Mouse (Mus musculus) activated CD4-positive, CD25-positive, alpha-beta regulatory T cell, adult 9 weeks (primary cell): Measurements from ENCODE around the gene Plscr3. TPM values are rescaled to one million over a fixed set of nuclear protein-coding genes. Genes with fewer than 3 reads are reported as not detected.

Experiments used
- polyA plus RNA-seq: library from polyadenylated mRNA; unstranded; fragments of 100-300 nt; shearing (Covaris generic); gene quantifications from one replicate; pipeline ENCODE4 v1.2.1, GENCODE M21; 2017

Gene Plscr3
- 23.8 TPM for polyA plus RNA-seq

DNA sequence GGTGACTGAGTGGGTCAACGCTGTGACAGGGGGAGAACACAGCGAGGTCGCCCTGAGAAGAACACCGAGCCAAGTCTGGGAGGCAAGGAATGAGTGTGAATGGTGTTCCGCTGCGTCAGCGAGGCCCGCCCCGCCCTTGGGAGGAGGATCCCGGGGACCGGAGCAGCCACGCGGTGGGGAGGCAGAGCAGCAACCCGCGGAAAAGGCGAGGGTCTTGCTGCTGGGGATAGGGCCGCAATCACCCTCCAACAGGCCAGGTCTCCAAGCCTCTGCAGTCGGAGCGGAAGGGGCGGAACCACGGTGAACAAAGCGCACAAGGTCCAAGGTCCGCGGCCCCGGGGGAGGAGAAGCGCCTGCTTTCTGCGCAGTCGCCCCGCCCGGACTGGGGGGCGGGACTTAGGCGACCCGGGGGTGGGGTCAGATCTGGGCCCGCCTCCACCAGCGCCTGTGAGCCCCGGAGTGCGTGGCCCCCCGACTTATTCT lies at the start of gene Plscr3:
TSS of gene Plscr3 (plus strand) at position 179 of the 483 bp plus-strand sequence.

DNA sequence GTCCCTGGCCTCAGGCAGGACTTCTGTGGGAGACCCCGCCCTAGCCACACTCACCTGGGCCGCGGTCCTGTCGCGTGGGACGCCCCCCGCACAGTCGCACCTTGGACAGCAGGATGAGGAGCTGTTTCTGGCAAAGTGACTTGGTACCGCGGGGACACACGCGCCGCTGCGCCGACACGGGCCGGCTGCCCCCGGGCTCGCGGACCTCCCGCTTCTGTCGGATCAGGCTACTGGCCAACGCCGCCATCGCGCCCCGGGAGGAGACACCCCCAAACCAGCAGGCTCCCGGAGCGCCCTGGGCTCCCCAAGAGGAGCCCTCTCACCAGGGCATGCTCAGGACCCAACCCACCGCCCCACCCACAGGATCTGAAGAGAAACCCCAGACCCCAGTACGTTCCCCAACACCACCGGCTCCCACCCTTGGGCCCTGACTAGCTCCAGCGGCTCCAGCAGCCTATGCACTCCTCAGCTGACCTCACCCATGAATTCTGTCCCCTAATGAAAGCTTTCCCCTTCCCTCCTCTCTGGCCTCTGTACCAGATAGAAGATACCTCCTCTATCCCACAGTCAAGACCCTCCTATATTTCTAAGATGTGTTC lies 44.7 kb upstream of the Plscr3 start, which contains the start of gene Fgf11:
TSS of gene Fgf11 (minus strand) at position 479 of the 599 bp plus-strand sequence.

DNA sequence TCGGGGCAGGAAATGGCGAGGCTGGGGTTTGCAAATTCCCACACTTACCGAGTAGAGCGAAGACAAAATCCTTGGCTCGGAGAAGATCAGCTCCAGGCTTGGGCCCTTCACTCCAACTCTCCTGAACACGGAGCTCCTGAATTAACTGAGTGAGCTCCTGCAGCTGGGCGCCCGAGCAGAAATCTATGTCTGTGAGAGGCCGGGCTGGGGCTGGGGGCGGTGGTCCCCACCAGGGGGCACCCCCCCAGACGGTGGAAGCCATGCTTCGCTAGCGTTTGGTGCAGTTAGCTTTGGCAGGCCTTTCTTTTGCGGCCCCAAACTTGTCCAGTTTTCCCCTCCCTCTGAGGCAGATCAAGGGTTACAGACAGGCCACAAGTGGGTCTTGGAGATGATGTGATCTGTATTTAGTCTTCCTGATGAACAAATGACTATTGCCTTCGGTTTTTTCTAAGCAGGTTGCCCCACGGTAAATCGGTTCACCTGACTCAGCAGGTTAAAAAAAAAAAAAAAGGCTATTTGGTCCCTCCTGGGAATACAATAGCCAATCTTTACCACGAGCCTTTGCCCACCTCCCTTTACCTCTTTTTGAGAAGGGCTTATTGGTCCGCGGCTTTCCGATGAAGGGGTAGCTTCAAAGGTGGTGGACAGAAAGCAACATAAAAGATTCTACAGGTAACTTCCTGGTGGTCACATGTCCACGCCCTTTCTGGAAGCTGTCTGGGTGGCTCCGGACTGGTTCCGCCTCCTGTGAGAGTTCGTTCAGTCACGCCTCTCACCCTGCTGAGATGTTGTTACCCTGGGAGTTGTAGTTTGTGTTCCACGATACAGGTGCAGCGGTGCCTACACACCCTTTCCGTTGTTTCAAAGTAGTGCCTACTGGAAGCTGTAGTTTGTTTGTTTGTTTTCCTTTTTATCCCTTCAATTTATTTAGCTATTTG lies 40.9 kb upstream of the Plscr3 start, which contains the start of gene Tmem102:
TSS of gene Tmem102 (minus strand) at position 653 of the 938 bp plus-strand sequence.

GRCm38 (mm10) chr11:69815155-69815554 lies 31.0 kb upstream of the Plscr3 start, which contains the start of gene Gm39566:
Gm39566 (minus strand) TSS chr11:69815298.

DNA sequence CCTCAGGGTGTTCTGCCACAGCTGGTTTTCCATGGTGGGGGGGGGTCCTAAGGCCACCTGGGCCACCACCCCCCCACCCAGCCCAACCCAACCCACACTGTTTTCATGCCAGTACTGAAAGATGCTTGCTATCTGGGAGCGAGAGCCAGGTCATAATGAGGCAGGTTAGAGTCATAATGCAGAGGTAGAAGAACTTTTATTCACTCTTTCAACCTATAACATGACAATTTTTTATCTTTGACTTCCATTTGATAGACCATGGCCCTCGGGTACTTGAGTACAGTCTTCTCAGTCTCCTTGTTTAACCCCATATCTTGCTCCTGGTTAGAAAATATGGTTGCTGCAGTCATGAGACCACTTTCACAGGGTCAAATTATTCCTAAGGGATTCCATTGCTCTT lies 27.8 kb upstream of the Plscr3 start, which contains the start of gene Spem2:
TSS of gene Spem2 (minus strand) at position 101 of the 400 bp plus-strand sequence.

DNA sequence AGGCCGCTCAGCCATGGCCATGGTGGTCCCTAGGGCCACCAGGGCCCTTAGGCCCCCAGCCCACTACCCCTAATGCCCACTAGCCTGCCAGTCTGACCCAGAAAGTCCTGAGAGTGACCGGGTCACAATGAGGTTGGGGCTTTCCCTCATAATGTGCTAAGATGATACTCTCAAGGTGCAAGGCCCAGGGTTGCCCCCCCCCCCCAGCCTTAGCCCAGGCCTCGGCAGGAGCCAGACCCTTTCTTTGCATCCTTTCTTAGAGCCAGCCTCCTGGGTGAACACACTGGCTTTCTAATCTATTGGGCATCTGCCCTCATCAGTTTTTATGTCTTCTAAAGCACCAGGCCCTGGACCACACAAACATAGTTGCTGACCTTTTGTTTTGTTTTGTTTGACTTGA lies 24.1 kb upstream of the Plscr3 start, which contains the start of gene Spem1:
TSS of gene Spem1 (minus strand) at position 101 of the 400 bp plus-strand sequence.

DNA sequence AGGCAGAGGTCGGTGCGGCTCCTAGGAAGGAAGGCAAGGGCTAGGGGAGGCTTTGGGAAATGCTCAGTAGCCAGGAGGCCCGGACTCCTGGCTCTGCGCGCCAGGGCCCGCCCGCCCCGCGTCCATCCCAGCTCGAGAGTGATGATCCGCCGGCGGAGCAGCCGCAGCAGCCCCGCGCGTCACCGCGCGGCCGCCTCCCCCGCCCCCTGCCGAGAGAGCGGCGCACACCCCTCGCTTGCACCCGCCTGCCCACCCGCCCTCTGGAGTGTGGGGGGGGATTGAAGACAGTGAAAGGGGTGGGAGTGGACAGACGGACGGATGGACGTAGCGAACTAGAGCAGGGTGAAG lies 8.6 kb upstream of the Plscr3 start, which contains the start of gene Nlgn2:
TSS of gene Nlgn2 (minus strand) at position 181 of the 348 bp plus-strand sequence.

DNA sequence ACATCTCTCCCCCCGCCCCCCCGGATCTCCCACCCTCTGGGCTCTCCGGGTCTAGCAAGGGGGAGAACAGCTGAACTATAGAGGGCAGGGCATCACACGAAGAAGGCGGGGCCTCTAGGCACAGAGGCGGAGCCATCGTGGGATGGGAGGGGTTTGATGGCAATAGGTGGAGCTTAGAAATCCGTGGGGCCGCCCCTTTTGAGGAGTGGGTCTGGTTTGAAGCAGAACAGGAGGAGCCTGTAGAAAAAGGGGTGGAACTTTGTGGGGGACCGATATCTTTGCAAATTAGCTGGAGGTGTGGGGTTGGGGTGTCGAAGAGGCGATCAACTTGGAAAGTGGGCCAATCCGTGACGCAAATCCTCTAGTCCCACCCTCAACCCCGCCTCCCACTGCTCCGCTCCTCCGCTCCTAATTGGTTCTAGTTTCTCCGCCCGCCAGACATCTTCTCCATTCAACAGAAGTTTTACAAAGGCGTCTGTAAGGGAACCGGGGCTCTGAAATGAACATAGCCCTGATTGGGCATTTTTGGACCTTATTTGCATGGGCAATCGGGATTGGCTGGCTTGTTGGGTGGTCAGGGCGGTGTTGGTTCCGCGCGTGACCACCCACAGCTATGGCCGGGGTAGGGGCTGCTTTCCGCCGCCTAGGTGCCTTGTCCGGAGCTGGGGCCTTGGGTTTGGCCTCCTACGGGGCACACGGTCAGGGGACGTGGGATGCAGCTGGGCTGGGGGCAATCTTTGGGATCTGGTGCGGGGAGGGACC lies 8.0 kb upstream of the Plscr3 start, which contains the start of gene Tmem256:
TSS of gene Tmem256 (plus strand) at position 563 of the 762 bp plus-strand sequence.

DNA sequence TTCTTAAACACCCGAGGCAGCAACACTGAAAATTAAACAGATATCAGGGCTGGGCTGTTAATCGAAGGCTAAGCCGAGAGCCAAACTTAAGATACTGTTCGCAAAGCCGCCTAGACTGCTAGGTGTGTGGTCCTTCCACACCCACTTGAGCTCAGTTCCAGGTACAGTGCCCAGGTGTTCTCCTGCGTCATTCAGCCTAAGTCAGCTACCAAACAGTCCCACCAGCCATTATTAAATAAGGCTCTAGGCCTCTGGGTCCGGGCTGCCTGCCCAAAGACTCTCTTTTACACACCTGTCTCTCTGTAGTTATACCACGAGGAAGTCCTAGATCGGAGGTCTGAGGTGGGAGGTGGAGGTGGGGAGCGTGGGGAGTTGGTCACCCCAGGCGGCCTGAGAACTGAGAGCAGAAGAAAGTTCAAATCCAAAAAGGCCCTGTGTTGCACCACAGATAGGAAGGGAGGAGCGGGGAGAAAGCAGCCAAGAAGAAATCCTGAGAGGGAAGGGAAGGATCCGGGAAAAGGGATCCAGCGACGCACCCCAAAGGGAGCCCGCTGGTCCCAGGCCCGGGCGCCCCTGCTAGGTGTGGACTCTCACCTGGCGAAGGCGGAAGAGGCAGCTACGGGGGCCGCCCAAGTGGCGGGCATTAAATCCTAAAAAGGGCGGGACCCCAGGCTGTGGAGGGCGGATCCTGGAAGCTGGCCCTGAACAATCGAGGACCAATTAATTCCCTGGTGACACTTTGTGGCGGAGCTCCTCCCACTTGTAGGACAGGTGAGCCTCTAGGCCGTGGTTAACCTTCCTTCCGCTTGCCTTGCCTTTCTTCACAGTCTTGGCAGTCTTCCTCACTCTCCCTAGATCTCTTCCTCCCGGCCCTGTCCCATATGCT lies 12.2 kb downstream of the Plscr3 start, which contains the start of gene Tnk1:
TSS of gene Tnk1 (minus strand) at position 618 of the 886 bp plus-strand sequence.

DNA sequence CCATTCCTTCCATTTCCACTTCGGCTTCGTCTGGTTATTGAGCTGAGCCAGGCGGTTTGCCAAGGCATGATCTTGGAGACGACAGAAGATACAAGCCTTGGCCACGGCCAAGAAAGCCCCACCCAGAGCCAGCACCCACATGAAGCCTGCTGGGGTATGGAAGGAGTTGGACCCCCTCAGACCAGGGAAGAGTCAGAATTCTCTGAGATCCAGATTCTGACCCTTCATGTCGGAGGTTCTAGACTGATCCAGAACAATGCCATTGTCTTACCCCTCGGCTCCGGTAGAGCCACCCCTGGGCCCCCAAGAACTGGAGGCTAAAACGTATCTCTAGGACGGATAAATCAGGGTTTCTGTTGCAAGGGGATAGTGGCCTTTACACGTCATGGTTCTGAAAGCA lies 31.7 kb downstream of the Plscr3 start, which contains the start of gene Tmem95:
TSS of gene Tmem95 (minus strand) at position 141 of the 400 bp plus-strand sequence.

DNA sequence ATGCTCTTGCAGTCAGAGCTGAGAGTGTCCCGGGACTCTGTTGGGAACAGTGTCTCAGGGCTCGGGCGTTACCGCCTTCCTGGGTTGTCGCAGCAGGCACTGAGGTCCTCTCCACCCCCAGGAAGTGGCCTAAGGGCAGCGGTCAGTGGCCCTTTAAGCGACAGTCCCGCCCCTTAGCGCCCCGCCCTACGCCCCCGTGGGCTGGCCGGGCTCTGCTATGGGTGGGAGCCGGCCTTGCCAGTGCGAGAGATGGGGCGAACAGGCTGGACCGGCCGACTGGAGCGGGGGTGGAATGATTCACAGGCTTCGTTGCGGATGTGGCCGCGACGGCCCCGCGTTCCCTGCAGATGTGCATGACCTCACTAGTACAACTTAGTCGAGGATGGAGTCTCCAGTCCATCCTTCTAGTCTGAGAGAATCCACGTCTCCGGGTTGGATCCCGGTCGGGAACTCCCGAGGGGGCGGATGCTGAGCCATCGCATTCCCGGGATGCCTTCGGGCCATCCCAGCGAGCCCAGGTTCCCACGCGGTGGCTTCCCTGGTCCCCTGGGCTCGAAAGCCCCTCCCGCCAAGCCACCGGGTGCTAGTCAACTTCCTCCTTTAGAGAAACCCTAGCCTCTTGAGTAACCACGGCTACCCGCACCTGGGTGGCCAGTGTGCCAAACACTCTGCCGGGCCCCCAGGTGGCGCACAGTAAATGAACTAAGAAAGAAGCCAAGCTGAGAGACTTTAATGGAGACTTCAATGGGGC lies 34.9 kb downstream of the Plscr3 start, which contains the start of gene Kctd11:
TSS of gene Kctd11 (minus strand) at position 554 of the 751 bp plus-strand sequence.

DNA sequence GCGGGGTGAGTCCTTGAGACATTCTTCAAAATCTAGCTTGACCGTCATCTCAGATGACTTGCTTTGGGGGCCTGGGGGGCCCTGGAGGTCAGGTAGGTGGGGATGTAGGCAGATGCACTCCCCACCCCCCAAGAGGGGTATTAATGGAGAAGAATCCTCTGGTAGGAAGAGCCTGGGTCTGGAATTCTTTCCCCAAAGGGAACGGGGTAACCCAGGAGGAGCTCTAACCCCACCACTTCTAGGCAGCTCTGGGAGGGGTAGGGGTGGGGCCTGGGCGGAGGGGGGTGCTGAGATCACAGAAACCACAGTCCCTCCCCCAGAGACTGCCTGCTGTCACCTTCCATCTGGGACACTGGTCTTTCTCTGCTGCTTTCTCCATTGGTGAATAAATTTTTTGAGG lies 49.1 kb downstream of the Plscr3 start, which contains the start of gene Acap1:
TSS of gene Acap1 (minus strand) at position 249 of the 400 bp plus-strand sequence.

GRCm38 (mm10) chr11:69900471-69901405 lies 54.6 kb downstream of the Plscr3 start, which contains the start of the genes 2810408A11Rik and Neurl4:
2810408A11Rik (minus strand) TSS chr11:69900987.
Neurl4 (plus strand) TSS chr11:69901072.

Other genes with a start within 250 kb of the Plscr3 start
- not detected for gene Atp1b2, start 240.4 kb upstream of the Plscr3 start, polyA plus RNA-seq
- gene Shbg, start 228.5 kb upstream of the Plscr3 start, polyA plus RNA-seq, result not detected
- gene Sat2, start 224.4 kb upstream of the Plscr3 start, polyA plus RNA-seq, result not detected
- 8.7 TPM for gene Fxr2, start 213.4 kb upstream of the Plscr3 start, polyA plus RNA-seq
- not detected for gene Sox15, start 191.1 kb upstream of the Plscr3 start, polyA plus RNA-seq
- gene Mpdu1, start 183.7 kb upstream of the Plscr3 start, polyA plus RNA-seq, result 54.7 TPM
- gene Cd68, start 180.2 kb upstream of the Plscr3 start, polyA plus RNA-seq, result 10.0 TPM
- 587 TPM for gene Eif4a1, start 174.0 kb upstream of the Plscr3 start, polyA plus RNA-seq
- gene Senp3, start 164.3 kb upstream of the Plscr3 start, polyA plus RNA-seq, result 41.0 TPM
- not detected for gene Tnfsf13, start 160.6 kb upstream of the Plscr3 start, polyA plus RNA-seq
- gene Tnfsf12, start 150.5 kb upstream of the Plscr3 start, polyA plus RNA-seq, result not detected
- gene Tnfsfm13, start 150.3 kb upstream of the Plscr3 start, polyA plus RNA-seq, result not detected
- 59.9 TPM for gene Polr2a, start 87.7 kb upstream of the Plscr3 start, polyA plus RNA-seq
- gene Slc35g3, start 84.4 kb upstream of the Plscr3 start, polyA plus RNA-seq, result not detected
- gene Zbtb4, start 80.5 kb upstream of the Plscr3 start, polyA plus RNA-seq, result 4.5 TPM
- gene Chrnb1, start 50.4 kb upstream of the Plscr3 start, polyA plus RNA-seq, result 4.8 TPM
- not detected for gene Fgf11, start 44.5 kb upstream of the Plscr3 start, polyA plus RNA-seq
- not detected for gene Tmem102, start 40.8 kb upstream of the Plscr3 start, polyA plus RNA-seq
- gene Gm39566, start 31.1 kb upstream of the Plscr3 start, polyA plus RNA-seq, result not detected
- gene Spem2, start 27.9 kb upstream of the Plscr3 start, polyA plus RNA-seq, result not detected
- gene Spem1, start 24.2 kb upstream of the Plscr3 start, polyA plus RNA-seq, result not detected
- 0.56 TPM for gene Nlgn2, start 8.6 kb upstream of the Plscr3 start, polyA plus RNA-seq
- gene Tmem256, start 7.9 kb upstream of the Plscr3 start, polyA plus RNA-seq, result 125 TPM
- gene Tnk1, start 12.4 kb downstream of the Plscr3 start, polyA plus RNA-seq, result not detected
- not detected for gene Tmem95, start 31.6 kb downstream of the Plscr3 start, polyA plus RNA-seq
- 2.1 TPM for gene Kctd11, start 35.0 kb downstream of the Plscr3 start, polyA plus RNA-seq
- 613 TPM for gene Acap1, start 49.2 kb downstream of the Plscr3 start, polyA plus RNA-seq
- gene 2810408A11Rik, start 54.6 kb downstream of the Plscr3 start, polyA plus RNA-seq, result 2.8 TPM
- 3.6 TPM for gene Neurl4, start 54.7 kb downstream of the Plscr3 start, polyA plus RNA-seq
- 135 TPM for gene Gps2, start 67.5 kb downstream of the Plscr3 start, polyA plus RNA-seq
- 1,138 TPM for gene Eif5a, start 75.6 kb downstream of the Plscr3 start, polyA plus RNA-seq
- not detected for gene Ybx2, start 89.4 kb downstream of the Plscr3 start, polyA plus RNA-seq
- gene Slc2a4, start 101.8 kb downstream of the Plscr3 start, polyA plus RNA-seq, result 0.31 TPM
- gene Cldn7, start 118.4 kb downstream of the Plscr3 start, polyA plus RNA-seq, result not detected
- gene Ctdnep1, start 134.8 kb downstream of the Plscr3 start, polyA plus RNA-seq, result 30.2 TPM
- 70.4 TPM for gene Elp5, start 136.1 kb downstream of the Plscr3 start, polyA plus RNA-seq
- gene Gabarap, start 144.8 kb downstream of the Plscr3 start, polyA plus RNA-seq, result 493 TPM
- gene Phf23, start 149.4 kb downstream of the Plscr3 start, polyA plus RNA-seq, result 114 TPM
- gene Dvl2, start 154.2 kb downstream of the Plscr3 start, polyA plus RNA-seq, result 19.7 TPM
- gene Acadvl, start 169.0 kb downstream of the Plscr3 start, polyA plus RNA-seq, result 120 TPM
- gene Dlg4, start 170.6 kb downstream of the Plscr3 start, polyA plus RNA-seq, result 9.4 TPM
- gene Asgr1, start 207.7 kb downstream of the Plscr3 start, polyA plus RNA-seq, result not detected
- not detected for gene Asgr2, start 246.3 kb downstream of the Plscr3 start, polyA plus RNA-seq